Mouse (Mus musculus) hindbrain, embryonic 13.5 days (tissue): Measurements from ENCODE around the gene Scgb1b11. TPM values are rescaled to one million over a fixed set of nuclear protein-coding genes. Genes with fewer than 3 reads are reported as not detected.
"Not testable (repeated sequence)": the region's sequence is repeated elsewhere in the genome, so short reads cannot be mapped to it uniquely, and the experiment has no call there.

Experiments
- ATAC-seq: fragments of 200-750 bp; cut with Nextera tagmentation; 2 replicates; pipeline ENCODE4 v1.8.0; 2017; ENCODE audit warnings: moderate TSS enrichment; ENCODE audit not compliant: low FRiP score
- H3K27ac ChIP-seq: fragments of 300-500 bp; sonication (generic); 2 replicates; pipeline ENCODE4 v1.5.1; 2015; ENCODE audit warnings: inconsistent platforms, mild to moderate bottlenecking, moderate library complexity
- H3K27me3 ChIP-seq: fragments of 300-500 bp; sonication (generic); 2 replicates; pipeline ENCODE4 v1.6.1; 2015; ENCODE audit warnings: mild to moderate bottlenecking, inconsistent platforms
- H3K36me3 ChIP-seq: fragments of 300-500 bp; sonication (generic); 2 replicates; pipeline ENCODE4 v1.6.1; 2015; ENCODE audit warnings: mild to moderate bottlenecking, inconsistent platforms
- H3K4me1 ChIP-seq: fragments of 300-500 bp; sonication (generic); replicated peaks from 2 replicates; pipeline ENCODE4 v1.6.1; 2015; ENCODE audit warnings: inconsistent platforms
- H3K4me2 ChIP-seq: fragments of 300-500 bp; sonication (generic); 2 replicates; pipeline ENCODE4 v1.6.1; 2015; ENCODE audit warnings: inconsistent platforms, mild to moderate bottlenecking, moderate library complexity
- H3K4me3 ChIP-seq: fragments of 300-500 bp; sonication (generic); 2 replicates; pipeline ENCODE4 v1.5.1; 2015; ENCODE audit warnings: mild to moderate bottlenecking, inconsistent platforms
- H3K9ac ChIP-seq: fragments of 300-500 bp; sonication (generic); 2 replicates; pipeline ENCODE4 v1.6.1; 2015; ENCODE audit warnings: mild to moderate bottlenecking, inconsistent platforms
- H3K9me3 ChIP-seq: fragments of 300-500 bp; sonication (generic); 2 replicates; pipeline ENCODE4 v1.6.1; 2016; ENCODE audit warnings: inconsistent platforms
- WGBS: fragments of 180-500 bp; shearing (Covaris S2); methylation state at CpG from one replicate; pipeline ENCODE4 v1.1.7; 2015; 5-methylcytosine and 5-hydroxymethylcytosine counted together
- polyA plus RNA-seq: library from polyadenylated mRNA; unstranded; fragments of >200 nt; fragmentation: Nextera tagmentation; extraction: Ambion mirVana; gene quantifications from 2 replicates; pipeline ENCODE4 v1.2.1, GENCODE M21; 2015

Gene Scgb1b11
- not detected in 2 replicates for polyA plus RNA-seq

DNA sequence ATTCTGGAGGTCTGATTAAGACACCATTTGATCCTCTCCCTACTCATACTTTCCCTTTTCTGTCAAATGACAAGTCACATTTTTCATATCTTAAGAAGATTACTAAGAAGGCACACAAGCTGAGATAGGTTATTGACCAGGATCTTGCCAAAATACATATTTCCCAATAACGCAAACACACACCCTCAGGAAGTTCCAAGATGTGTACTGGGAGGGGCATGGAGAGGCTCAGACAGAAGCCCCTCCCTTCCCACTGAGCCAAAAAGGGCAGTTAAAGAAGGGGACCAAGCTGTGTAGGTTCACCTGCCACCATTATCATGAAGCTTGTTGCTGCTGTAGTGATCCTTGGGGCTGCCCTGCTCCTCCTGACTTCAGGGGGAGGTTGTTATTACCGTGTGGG lies at the start of gene Scgb1b11:
TSS of gene Scgb1b11 (plus strand) at position 301 of the 400 bp plus-strand sequence.
- H3K4me3 ChIP-seq, H3K9ac ChIP-seq, H3K27ac ChIP-seq, H3K27me3 ChIP-seq, H3K36me3 ChIP-seq, H3K4me2 ChIP-seq, ATAC-seq, H3K9me3 ChIP-seq, H3K4me1 ChIP-seq: not testable (repeated sequence)
- no CpG with 5 or more reads among the region's 2 CpGs for WGBS

DNA sequence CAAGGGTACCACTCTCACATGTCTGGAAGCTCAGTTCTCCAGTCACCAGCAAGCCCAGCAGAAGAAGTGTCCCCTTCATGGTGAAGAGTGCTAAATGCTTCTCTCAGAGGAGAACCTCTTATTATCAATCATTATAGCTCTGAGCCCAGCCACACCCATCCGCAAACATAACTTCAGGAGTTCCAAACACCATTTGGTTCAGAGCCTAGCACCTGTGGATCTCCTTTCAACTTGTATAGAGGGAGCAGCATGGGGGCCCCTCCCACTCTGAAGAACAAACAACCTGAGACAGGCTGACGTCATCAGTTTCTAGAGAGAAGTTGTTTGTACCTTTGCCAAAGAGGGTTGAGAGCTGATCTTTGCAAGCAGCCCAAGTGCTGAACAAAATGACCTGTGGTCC lies 11.6 kb upstream of the Scgb1b11 start, which contains the start of gene Scgb2b11:
TSS of gene Scgb2b11 (minus strand) at position 101 of the 400 bp plus-strand sequence.
- H3K4me2 ChIP-seq, H3K4me3 ChIP-seq, H3K27me3 ChIP-seq, H3K9ac ChIP-seq, H3K36me3 ChIP-seq, H3K9me3 ChIP-seq, H3K27ac ChIP-seq, H3K4me1 ChIP-seq, ATAC-seq: not testable (repeated sequence)
- WGBS: 92% methylated on average over 2 of the region's 2 CpGs

Other genes with a start within 250 kb of the Scgb1b11 start
- not detected in 2 replicates for gene Scgb1b10, start 122.0 kb upstream of the Scgb1b11 start, polyA plus RNA-seq
- gene Scgb2b11, start 11.7 kb upstream of the Scgb1b11 start, polyA plus RNA-seq: not detected in 2 replicates
- not detected in 2 replicates for gene Scgb2b12, start 104.4 kb downstream of the Scgb1b11 start, polyA plus RNA-seq
- gene Scgb1b12, start 111.3 kb downstream of the Scgb1b11 start, polyA plus RNA-seq: not detected in 2 replicates
- not detected in 2 replicates for gene Scgb1b29, start 218.7 kb downstream of the Scgb1b11 start, polyA plus RNA-seq